In genomic region chr6:136902527-136902926, GRCm38 (mm10) we compare ENCODE assay signal across 26 mouse cellular contexts. TPM values are rescaled to one million over a fixed set of nuclear protein-coding genes. Genes with fewer than 3 reads are reported as not detected.
"Had no signal": no experiment of that assay in that cellular context is flagged by ENCODE, and none has a peak within 500 bp of the region (broad histone marks: within the 10 kb centered on the region; RNA-seq: fewer than 3 reads in every experiment).

No protein-coding gene starts in this region.

- H3K27me3 ChIP-seq: limb, embryonic 13.5 days; liver, embryonic 12.5 days; liver, embryonic 15.5 days; lung, embryonic 15.5 days; midbrain, embryonic 12.5 days had no signal

- H3K27ac ChIP-seq: layer of hippocampus, adult 2 months; limb, embryonic 10.5 days; limb, embryonic 13.5 days; liver, embryonic 12.5 days; liver, embryonic 15.5 days; lung, embryonic 15.5 days; midbrain, embryonic 12.5 days; stomach, postnatal 0 days had no signal

- H3K36me3 ChIP-seq: limb, embryonic 10.5 days; limb, embryonic 13.5 days; liver, embryonic 12.5 days; liver, embryonic 15.5 days; lung, embryonic 15.5 days; midbrain, embryonic 12.5 days had no signal

- H3K9me3 ChIP-seq: limb, embryonic 10.5 days; limb, embryonic 13.5 days; liver, embryonic 12.5 days; liver, embryonic 15.5 days; lung, embryonic 15.5 days; midbrain, embryonic 12.5 days had no signal

- ATAC-seq: liver, embryonic 12.5 days; midbrain, embryonic 16.5 days had no signal

- H3K9ac ChIP-seq: limb, embryonic 13.5 days; liver, embryonic 12.5 days; liver, embryonic 15.5 days; lung, embryonic 15.5 days; midbrain, embryonic 12.5 days had no signal

- H3K4me1 ChIP-seq: midbrain, embryonic 12.5 days had no signal

- H3K4me3 ChIP-seq: layer of hippocampus, adult 2 months; limb, embryonic 10.5 days; limb, embryonic 13.5 days; liver, embryonic 12.5 days; liver, embryonic 15.5 days; lung, embryonic 15.5 days; midbrain, embryonic 12.5 days; myocyte had no signal

- DNase-seq: kidney, adult 9 months; kidney, postnatal 25 days; layer of hippocampus, adult 9-11 months; liver; lung, adult 18-20 months; lung, postnatal 10 days; lung, postnatal 36 days; thymus, adult 2 months; thymus, postnatal 14 days had no signal

RNA-seq across cellular contexts. Expression of gene Erp27, which starts 19.5 kb away (rescaled TPM):
- total RNA-seq: left cerebral cortex, adult 18-20 months; left cerebral cortex, postnatal 25 days had no signal
- polyA plus RNA-seq: midbrain, embryonic 12.5 days; neural tube, embryonic 14.5 days had no signal

RNA-seq across cellular contexts. Expression of gene Pde6h, which starts 21.1 kb away (rescaled TPM):
- total RNA-seq: monocyte, adult 5-6 weeks had no signal
- polyA plus RNA-seq: limb, embryonic 10.5 days; liver, embryonic 12.5 days; liver, embryonic 15.5 days; midbrain, embryonic 12.5 days; neural tube, embryonic 11.5 days; neural tube, embryonic 14.5 days; small intestine, adult 2 months had no signal

RNA-seq across cellular contexts. Expression of gene Mgp, which starts 26.9 kb away (rescaled TPM):
- total RNA-seq: monocyte, adult 5-6 weeks had no signal

RNA-seq across cellular contexts. Expression of gene Art4, which starts 45.0 kb away (rescaled TPM):
- total RNA-seq: layer of hippocampus, adult 2 months; layer of hippocampus, postnatal 25 days; left cerebral cortex, adult 18-20 months; monocyte, adult 5-6 weeks had no signal
- polyA plus RNA-seq: myocyte; neural tube, embryonic 14.5 days had no signal
